Mouse (Mus musculus): ENCODE data around the gene Gm20605.

- TF ChIP-seq CTCF (IDR thresholded peaks at IDR 0.05; ENCODE audit: low read depth, low read length): no peak
- TF ChIP-seq POLR2A (IDR thresholded peaks at IDR 0.05; ENCODE audit: borderline replicate concordance, low read depth, low read length): no peak
These were observed 50.8 kb downstream of the Gm20605 start for GRCm38 (mm10) chr5:137679726-137680125.
